Mouse (Mus musculus) gastrocnemius, postnatal 36 days (tissue): ENCODE data around the gene Atxn1. TPM values are rescaled to one million over a fixed set of nuclear protein-coding genes. Genes with fewer than 3 reads are reported as not detected.

Experiments used
- DNase-seq, 2 experiments: peaks; one replicate each; pipeline ENCODE4 v3.0.0; 2022
- intact Hi-C: fragments of 180-260 bp; cut with DNase I; formaldehyde crosslinking; loops from one replicate; pipeline ENCODE4 v1.15.1; 2025
- long read RNA-seq, 2 experiments: library from polyadenylated mRNA; stranded (forward); transcript quantifications; one replicate each; pipeline ENCODE4 v2.0.0; 2021
- total RNA-seq, 2 experiments: library from RNA; stranded (reverse); gene quantifications; 2 replicates each; pipeline ENCODE4 v1.2.3; 2021

Atxn1 gene
- total RNA-seq, result 10 to 100 TPM; 33.7 to 39.7 TPM
- long read RNA-seq, experiment 1, partial matches to known transcripts, result 0 of 7 reads
- long read RNA-seq, experiment 1, other reads (novel, unspliced or antisense), result 7 of 7 reads
- long read RNA-seq, experiment 2, partial matches to known transcripts, result 0 of 5 reads
- long read RNA-seq, experiment 2, other reads (novel, unspliced or antisense), result 5 of 5 reads

DNA sequence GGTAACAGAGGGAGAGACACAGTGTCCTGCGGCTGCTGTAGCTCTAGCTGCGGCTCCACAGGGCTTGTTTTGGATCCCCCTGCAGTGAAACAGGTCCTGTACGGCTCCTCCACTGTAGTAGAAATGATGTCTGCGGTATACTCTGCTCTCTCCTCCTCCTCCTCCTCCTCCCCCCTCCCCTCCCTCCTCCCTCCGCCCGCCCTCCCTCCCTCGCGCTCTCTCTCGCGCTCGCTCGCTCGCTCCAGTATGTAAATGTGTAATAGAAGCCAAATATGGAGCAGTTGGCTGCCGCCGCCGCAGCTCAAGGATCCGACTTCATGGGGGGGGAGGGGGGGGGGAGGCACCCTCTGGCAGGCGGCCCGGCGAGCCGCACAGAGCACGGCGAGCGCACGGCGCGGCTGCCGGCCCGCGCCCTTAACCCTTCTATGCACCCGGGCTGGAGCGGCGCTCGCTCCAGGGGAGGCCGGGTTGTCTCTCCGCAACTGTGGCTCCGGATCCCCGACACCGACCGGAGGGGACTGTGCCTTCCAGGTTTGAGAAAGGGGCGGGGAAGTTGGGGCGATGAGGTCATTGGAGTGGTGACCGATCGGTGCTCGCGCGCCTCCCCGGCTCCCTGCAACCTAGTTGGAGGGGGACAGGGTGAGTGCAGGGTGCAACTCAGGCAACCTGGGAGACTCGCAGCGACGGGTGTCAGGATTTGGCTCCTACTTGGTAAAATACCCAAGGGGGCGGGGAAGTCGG, at the start of gene Atxn1:
Gene Atxn1 (minus strand): TSS at position 156 of the 741 bp plus-strand sequence.
- DNase-seq, result peak; percentile 64 to 75
- intact Hi-C loops, result loop anchor here (1.0 to 5.0 kb wide), 4 partner anchors 43 to 195 kb away; no protein-coding TSS in a partner anchor

GRCm38 (mm10) chr13:46011232-46011631, 46.4 kb upstream of the Atxn1 start:
- intact Hi-C loops, result no loop called here
- no peak for DNase-seq

GRCm38 (mm10) chr13:46010075-46010474, 45.3 kb upstream of the Atxn1 start:
- no peak for DNase-seq
- intact Hi-C loops, result no loop called here

DNA sequence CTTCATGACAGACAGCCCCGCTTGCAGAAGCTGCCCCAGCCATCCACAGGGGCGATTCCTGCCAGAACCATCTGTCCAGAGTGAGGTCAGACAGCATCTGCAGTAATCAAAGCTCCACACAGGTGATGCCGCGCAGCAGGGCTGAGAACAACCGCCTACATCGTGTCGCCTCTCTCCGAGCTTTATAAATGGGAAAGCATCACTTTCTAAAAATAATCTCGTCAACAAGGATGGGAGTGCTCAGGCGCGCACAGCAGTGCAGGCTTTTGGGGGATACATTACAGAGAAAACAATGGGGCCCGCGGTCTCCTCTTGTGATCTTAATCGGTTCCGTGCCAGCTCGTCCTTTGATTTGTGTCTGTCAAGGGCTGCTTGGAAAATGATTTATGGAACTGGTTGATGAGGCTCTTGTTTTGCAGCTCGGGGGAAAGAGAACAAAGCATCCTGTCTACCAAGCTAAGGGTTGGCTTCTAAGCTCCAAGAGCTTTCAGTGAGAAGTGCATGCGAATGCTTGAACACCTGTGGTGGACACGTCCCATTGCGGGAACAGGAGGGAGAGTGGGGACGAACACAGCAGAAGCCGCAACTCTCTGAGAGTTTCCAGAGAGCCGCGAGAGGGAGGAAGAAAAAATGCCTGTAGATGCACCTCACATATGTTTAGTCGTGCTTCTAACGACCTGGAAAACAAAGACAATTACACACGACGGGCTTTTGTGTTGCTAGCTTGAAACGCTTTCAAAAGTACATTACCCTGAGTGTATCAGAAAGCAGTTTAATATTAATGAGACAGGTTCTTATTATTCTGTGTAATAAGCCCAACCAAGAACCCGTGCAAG, 44.2 kb upstream of the Atxn1 start:
- intact Hi-C loops, result no loop called here
- no peak for DNase-seq

GRCm38 (mm10) chr13:46006211-46007102, 41.6 kb upstream of the Atxn1 start:
- DNase-seq, result peak; percentile 17 to 22
- intact Hi-C loops, result no loop called here

DNA sequence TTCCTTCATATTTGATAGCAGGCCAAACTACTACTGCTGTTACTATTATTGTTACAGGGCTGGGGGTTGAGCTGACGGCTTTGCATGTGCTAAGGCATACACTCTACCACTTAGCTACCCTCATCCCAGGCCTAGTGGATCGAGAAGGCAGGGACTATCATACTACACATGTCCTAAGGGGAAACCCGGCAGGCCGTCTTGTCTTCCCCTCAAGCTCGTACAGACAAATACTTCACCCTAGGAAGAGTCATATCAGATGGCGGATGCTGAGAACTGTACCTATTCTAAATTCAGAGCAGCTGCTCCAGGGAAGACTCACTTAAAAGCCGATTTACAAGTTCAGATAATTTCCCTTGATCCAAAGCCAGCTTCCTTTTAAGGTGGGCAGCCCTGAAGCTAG, 40.8 kb upstream of the Atxn1 start:
- intact Hi-C loops, result no loop called here
- DNase-seq, result no peak

DNA sequence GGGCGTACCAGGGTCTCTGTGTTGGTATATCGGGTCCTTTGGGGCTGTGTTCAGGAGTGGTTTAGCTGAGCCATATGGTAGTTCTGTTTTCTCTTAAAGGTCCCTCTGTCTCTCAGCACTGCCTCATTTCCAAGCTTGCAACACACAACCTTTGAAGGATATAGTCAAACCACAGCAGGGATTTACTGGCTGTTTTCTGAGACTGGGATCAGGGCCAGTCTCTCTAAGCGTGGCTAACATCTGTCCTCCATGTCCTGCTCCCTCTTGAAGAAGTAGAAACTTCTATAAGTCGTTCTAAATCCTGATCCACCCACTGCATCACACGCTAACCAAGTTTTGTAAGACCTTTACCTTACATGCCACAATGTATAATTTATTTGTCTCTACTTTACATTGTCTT, 36.5 kb upstream of the Atxn1 start:
- no peak for DNase-seq
- intact Hi-C loops, result no loop called here

DNA sequence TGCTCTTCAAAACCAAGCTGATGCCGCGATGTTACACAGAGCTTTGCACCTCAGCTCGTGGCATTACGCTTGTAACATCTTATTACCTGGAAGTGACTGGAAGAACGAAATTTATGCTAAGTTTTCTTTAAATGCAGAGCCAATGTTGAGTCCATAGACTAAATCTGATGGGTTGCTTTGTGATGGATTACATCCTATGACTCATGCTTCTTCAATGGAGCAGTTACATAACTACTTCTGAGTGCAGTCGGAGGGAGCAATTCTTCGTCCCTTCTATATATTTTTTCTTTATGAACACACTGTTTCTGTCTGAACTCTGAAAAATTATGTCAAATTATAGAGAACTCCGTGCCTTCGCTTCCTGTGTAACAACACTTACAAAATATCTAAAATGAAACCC, 28.1 kb upstream of the Atxn1 start:
- no peak for DNase-seq
- intact Hi-C loops, result no loop called here

DNA sequence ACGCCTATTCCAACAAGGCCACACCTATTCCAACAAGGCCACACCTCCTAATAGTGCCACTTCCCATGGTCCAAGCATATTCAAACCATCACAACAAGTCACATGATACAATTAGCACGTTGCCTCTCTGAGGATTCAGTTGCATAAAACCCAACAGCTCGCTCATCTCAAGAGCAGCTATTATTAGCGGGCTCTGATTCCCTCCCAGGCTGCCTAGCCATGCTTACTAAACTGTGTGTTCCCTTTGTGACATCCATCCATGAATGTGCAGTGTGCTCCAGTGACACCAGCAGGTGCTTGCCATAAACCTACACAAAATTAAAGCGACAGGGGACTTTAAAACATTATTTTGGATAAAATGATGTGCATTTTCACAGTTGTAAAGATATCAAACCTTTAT, 25.7 kb upstream of the Atxn1 start:
- DNase-seq, result no peak
- intact Hi-C loops, result no loop called here

- intact Hi-C loops, result loop anchor here (5.0 kb wide), 2 partner anchors 278 to 367 kb away; no protein-coding TSS in a partner anchor
- no peak for DNase-seq
Measured at GRCm38 (mm10) chr13:45979246-45979645, 14.4 kb upstream of the Atxn1 start.

- intact Hi-C loops, result loop anchor here (5.0 kb wide), 2 partner anchors 280 to 365 kb away; no protein-coding TSS in a partner anchor
Measured at GRCm38 (mm10) chr13:45976894-45977293, 12.1 kb upstream of the Atxn1 start.

DNA sequence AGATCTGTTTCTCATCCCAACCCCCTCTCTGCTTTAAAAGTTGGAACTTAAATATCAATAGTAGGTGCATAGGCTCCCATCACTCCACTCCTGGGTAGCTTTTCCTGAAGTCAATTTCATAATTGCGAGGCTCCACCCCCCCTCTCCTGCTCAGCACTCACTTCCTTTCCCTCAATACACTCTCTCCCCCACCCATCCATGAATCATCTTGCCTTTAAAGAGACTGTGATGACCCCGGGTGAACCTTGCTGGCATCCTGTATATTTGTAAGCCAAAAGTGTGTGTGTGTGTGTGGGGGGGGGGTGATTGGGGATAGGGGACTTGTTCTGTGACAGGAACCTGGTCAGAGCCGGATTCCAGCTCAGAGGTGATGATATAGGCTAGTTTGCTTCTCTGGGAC, 9.8 kb upstream of the Atxn1 start:
- intact Hi-C loops, result loop anchor here (5.0 kb wide), 3 partner anchors 283 to 362 kb away; no protein-coding TSS in a partner anchor
- no peak for DNase-seq

More at GRCm38 (mm10) chr13:45976894-45977293, 12.1 kb upstream of the Atxn1 start:
- peak in 1 of 2 experiments; percentile 9 for DNase-seq

DNA sequence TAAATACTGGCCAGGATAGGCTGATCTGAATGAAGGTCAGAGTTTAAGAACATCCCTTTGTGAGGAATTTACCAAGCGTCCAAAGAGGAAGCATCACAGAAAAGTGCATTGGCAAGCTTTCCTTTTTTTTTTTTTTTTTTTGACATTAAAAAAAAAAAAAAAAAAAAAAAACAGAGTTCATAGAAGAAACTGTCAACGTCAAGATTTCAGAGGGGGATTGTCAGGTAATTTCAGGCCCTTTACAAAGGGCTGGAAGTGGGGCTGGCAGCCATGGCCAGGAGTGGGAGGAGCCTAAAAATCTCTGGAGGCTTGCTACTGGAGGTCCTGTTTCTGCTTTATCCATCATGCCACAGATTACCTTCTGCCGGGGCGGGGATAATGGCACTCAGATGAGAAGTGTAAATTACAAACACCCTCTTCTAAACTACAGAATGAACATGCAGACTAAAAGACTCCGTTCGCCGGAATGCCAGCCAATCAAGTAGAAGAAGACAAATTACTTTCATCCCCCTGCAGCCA, 9.2 kb upstream of the Atxn1 start:
- intact Hi-C loops, result loop anchor here (5.0 kb wide), 1 partner anchor 342 kb away; no protein-coding TSS in a partner anchor
- no peak for DNase-seq

- intact Hi-C loops, result loop anchor here (5.0 kb wide), 1 partner anchor 339 kb away; no protein-coding TSS in a partner anchor
- no peak for DNase-seq
Measured at GRCm38 (mm10) chr13:45970920-45971536, 6.2 kb upstream of the Atxn1 start.

- intact Hi-C loops, result loop anchor here (5.0 kb wide), 1 partner anchor 161 kb away; no protein-coding TSS in a partner anchor
- DNase-seq, result no peak
Measured at GRCm38 (mm10) chr13:45968206-45968605, 3.4 kb upstream of the Atxn1 start.

GRCm38 (mm10) chr13:45967371-45967770, 2.6 kb upstream of the Atxn1 start:
- DNase-seq, result no peak
- intact Hi-C loops, result loop anchor here (5.0 kb wide), 1 partner anchor 160 kb away; no protein-coding TSS in a partner anchor

DNA sequence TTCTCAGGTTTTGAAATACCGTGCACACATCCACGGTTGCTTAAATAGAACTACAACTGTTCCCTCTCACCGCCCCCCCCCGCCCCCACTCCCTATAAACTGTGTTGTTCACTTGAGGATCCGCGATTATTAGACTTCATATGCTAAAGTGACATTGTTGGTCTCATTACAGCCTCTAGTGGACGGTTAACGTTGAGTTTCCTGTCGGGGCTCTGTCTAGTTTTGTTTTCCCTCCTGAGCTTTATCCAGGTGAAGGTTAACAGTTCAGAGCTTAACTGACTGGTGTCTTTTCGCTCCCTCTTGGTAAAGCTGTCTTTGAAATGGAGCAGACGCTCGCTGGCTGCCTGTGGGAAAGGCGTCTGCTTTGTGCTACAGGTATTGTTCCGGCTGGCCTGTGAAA, 1.8 kb upstream of the Atxn1 start:
- DNase-seq, result no peak
- intact Hi-C loops, result loop anchor here (5.0 kb wide), 1 partner anchor 159 kb away; no protein-coding TSS in a partner anchor

GRCm38 (mm10) chr13:45965594-45966432, 1.0 kb upstream of the Atxn1 start:
- peak in 1 of 2 experiments; percentile 31 for DNase-seq
- intact Hi-C loops, result loop anchor here (1.0 to 5.0 kb wide), 2 partner anchors 159 to 194 kb away; no protein-coding TSS in a partner anchor
